Mouse (Mus musculus): ENCODE measurements around the gene Lrwd1.

- TF ChIP-seq POLR2AphosphoS2 (IDR thresholded peaks at IDR 0.05; ENCODE audit: low read depth, low read length) (no peak), MAFK (IDR thresholded peaks at IDR 0.05; ENCODE audit: insufficient replicate concordance, low read length) (no peak), USF1 (IDR thresholded peaks at IDR 0.05; ENCODE audit: low read depth, low read length) (no peak), MEF2A (IDR thresholded peaks at IDR 0.05; ENCODE audit: borderline replicate concordance, low read depth, low read length) (no peak), CTCF (conservative IDR thresholded peaks at IDR 0.05 in 1 of 2, IDR thresholded peaks at IDR 0.05 in 1 of 2; ENCODE audit: low read depth in 2 of 2, low read length in 2 of 2) (peak in 1 of 2 experiments; percentile 55; a peak in 2 of 4 replicates), ETS1 (conservative IDR thresholded peaks at IDR 0.05; ENCODE audit: low read depth, low read length) (no peak), TBP (conservative IDR thresholded peaks at IDR 0.05; ENCODE audit: low read depth, low read length) (no peak), TCF12 (IDR thresholded peaks at IDR 0.05; ENCODE audit: low read depth, low read length) (no peak), ELF1 (IDR thresholded peaks at IDR 0.05; ENCODE audit: low read depth, low read length) (no peak), POLR2A (IDR thresholded peaks at IDR 0.05; ENCODE audit: low read depth, low read length) (no peak), EP300 (IDR thresholded peaks at IDR 0.05; ENCODE audit: low read length) (no peak), SMC3 (IDR thresholded peaks at IDR 0.05; ENCODE audit: low read depth, low read length) (no peak), ZC3H11A (IDR thresholded peaks at IDR 0.05; ENCODE audit: low read depth, low read length) (no peak), HCFC1 (IDR thresholded peaks at IDR 0.05; ENCODE audit: low read depth, low read length) (no peak)
Measured at GRCm38 (mm10) chr5:136142746-136143145, 6.9 kb upstream of the Lrwd1 start.
